Mouse (Mus musculus): Measurements from ENCODE around the gene Itpk1.

DNA sequence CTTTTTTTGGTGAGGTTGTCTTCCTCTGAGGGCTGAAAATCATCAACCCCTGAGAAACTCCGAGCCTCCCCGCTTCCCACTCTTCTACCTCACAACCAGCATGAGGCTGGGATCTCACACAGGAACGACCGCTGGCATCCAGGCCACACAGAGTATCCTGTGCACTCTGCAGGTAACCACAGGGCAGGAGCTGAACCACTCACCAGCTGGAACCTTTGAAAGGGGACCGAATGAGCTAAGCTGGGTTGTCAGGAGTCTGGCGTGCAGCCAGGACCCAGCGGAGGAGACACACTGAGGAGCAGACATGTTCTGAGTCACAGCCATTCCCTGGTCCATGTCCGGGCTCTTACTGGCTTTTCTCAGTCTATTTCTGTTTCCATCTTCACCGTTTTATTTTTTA lies 111.0 kb downstream of the Itpk1 start:
- TF ChIP-seq POLR2A (IDR thresholded peaks at IDR 0.05; ENCODE audit: borderline replicate concordance, extremely low read depth, insufficient read depth, insufficient read length, poor library complexity, severe bottlenecking) (no peak), CTCF (IDR thresholded peaks at IDR 0.05; ENCODE audit: borderline replicate concordance, extremely low read depth, insufficient read depth, insufficient read length) (no peak)
